Mouse (Mus musculus): ENCODE measurements around the gene Ttll2.
"Not testable (repeated sequence)": the region's sequence is repeated elsewhere in the genome, so short reads cannot be mapped to it uniquely, and the experiment has no call there.

DNA sequence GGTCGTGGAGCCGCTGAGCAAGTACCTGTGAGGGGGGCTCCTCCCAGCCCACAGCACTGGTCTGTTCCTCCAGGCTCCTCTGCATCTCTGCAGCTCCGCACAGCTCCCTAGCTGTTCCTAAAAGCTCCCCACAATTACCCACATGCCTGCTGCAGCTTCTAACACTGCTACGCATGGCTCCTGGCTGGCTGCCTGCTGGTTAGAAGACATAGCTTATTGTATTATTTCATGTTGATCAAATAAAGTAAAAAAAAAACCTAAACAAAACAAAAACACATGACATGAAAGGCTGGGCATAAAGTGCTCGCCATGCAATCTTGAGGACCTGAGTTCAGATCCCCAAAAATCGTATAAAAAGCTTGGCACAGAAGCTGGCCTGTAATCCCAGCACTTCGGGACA, 37.4 kb upstream of the Ttll2 start:
- not testable (repeated sequence) for TF ChIP-seq POU5F1 (IDR thresholded peaks at IDR 0.05; ENCODE audit: borderline replicate concordance, low read length); CTCF (conservative IDR thresholded peaks at IDR 0.05; ENCODE audit: low read length); NANOG (IDR thresholded peaks at IDR 0.05; ENCODE audit: borderline replicate concordance, low read length)

Measured in E14TG2a.4 (cell line).